Mouse (Mus musculus) urinary bladder, postnatal 4 days (tissue): ENCODE data around the gene Chst12.

Experiments
- DNase-seq, 2 experiments: peaks; one replicate each; pipeline ENCODE4 v3.0.0; 2021 to 2022; ENCODE audit warnings: low spot score in 2 of 2

Gene Chst12

DNA sequence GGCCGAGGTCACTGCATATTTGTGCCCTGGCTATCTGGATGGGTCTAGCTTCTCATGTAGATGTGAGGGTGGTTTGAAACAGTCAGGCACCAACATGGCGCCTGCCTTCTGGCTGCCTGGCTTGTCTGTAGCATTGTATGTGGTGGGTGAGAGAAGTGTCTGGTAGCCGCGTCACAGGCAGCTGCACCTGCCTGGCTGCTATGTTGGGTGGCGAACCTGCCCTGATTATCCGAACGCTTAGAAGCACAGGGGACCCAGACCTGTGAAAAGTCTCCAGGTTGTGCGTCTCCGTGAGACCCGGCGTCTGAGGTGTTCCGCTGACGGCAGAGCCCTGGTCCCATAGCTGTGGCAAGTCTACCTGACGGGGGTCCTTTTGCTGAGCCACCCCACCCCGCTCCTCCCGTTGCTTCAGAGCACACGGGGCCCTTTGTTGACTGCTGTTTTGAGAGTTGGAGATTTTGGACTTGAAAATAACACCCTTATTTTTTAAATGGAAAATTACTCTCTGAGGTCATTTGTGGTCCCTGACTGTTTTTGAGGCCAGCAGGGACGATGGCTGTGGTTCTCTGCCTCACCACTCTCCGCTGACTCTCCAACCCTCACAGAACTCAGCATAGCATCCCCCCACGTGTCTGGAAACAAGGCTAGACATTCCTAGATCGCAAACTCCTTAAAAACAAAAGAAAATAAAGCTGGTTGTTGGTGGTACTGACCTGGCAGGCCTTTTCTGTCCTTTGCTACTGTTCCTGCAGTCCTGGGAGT is 12.0 kb downstream of the Chst12 start:
- DNase-seq, result no peak

DNA sequence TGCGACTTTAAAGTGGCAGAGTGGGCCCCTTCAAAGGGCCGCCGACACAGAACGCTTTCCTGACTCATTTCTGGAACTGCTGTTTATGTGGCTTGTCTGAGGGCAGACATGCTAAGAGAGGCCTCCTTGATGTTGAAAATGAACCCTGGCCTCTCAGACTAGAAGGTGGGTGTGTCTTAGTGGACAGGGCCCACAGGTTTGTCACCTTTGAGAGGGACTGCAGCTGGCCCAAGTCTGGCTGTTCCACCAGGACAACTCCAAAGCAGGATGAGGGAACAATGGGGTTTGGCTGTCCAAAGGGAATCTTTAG is 12.5 kb downstream of the Chst12 start:
- DNase-seq, result no peak

- DNase-seq, result no peak
Measured at GRCm38 (mm10) chr5:140521196-140521595, 15.8 kb downstream of the Chst12 start.

DNA sequence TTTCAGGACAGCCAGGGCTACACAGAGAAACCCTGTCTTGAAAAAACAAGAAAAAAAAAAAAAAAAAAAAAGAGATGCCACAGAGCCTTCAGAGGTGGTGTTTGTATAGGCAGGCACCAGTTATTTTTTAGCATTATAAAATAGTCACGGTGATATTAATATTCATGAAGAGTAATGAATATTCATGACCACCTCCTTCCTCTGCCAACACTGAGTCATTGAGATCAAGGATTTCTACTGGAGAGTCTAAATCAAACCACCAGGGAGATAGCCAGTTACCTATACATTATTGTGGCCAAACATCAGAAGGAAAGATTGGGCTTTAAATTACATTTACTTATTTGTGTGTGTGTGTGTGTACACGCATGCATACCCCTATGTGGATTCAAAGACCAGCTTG is 21.4 kb downstream of the Chst12 start:
- no peak for DNase-seq

DNA sequence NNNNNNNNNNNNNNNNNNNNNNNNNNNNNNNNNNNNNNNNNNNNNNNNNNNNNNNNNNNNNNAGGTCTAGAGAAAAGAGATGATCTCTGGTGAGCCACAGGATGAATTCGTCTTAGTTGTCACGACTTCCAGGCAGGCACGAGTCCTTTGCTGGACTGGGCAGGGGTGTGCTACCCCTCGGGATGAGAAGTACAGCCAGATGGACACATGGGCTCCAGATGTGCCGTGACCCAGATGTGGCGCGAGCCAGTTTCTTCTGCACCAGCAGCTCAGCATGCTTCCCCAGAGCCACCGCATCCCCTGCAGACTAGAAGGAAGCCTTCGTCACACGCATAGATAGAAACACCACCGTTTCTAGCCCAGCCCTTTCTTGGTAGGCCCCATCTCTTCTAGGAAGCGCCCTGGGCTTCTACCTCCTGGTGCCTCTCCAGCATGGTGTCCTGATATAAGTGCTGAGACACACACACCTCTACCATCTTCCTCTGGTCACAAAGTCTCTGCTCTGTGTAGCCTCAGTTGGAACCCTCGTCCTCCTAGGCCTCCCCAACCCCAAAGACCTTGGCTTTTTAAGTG is 32.8 kb downstream of the Chst12 start:
- no peak for DNase-seq

- peak; percentile 62 to 85 for DNase-seq
Measured at GRCm38 (mm10) chr5:140540106-140540505, 34.8 kb downstream of the Chst12 start.

DNA sequence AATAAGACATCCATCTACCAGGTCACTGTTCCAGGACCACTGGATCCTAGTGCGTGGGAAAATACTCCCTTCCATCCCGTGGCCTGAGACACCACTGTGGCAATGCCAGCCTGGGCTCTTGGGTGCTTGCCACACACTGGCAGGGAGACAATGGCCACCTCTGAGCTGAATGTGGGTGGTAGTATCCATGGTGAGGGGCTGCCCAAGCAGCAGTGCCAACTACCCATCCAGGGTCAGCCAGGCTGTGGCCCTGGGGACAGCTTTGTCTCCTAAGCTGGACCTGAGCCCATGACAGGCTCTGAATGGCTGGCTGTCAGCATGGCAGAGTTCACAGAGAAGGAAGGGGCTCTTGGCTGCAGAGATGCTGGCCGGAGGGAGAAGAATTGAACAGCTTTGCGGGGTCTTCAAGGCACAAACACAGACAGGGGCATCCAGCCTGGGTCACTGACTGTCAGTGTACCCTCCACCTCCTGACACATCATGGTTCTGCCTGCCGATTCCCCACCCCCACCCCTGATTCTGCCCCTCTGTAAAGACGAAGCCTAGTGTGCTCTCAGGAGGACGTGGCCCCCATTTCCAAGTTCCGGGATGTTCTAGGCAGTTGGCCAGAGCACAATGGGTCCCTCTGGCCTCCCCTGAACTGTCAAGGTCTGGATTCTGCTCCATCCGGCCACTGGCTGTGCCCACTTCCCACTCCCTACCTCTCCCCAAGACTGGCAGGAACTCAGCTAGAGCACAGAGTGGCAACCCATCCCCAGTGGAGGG is 37.6 kb downstream of the Chst12 start:
- DNase-seq, result no peak

DNA sequence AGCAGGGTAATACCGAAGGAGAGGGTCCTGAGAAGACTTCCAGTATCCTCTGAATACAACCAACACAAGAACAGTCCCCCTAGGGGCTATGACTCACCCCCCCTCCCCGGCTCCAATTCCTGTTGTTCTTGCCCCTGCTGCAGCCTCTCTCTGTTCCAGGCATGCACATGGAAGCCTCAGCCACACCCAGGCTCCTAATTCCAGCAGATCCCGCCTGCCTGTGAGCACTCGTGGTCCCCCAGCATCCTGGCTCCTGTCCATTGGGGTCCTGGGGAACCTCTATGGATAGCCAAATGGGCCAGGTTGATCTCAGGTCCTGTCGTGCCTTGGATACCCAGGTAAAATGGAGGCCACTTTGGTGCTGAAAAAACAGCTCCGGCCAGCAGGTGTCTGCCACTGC is 40.3 kb downstream of the Chst12 start:
- DNase-seq, result no peak

- no peak for DNase-seq
Measured at GRCm38 (mm10) chr5:140546332-140546731, 41.0 kb downstream of the Chst12 start.

GRCm38 (mm10) chr5:140549306-140550047 is 44.1 kb downstream of the Chst12 start:
- DNase-seq, result no peak

DNA sequence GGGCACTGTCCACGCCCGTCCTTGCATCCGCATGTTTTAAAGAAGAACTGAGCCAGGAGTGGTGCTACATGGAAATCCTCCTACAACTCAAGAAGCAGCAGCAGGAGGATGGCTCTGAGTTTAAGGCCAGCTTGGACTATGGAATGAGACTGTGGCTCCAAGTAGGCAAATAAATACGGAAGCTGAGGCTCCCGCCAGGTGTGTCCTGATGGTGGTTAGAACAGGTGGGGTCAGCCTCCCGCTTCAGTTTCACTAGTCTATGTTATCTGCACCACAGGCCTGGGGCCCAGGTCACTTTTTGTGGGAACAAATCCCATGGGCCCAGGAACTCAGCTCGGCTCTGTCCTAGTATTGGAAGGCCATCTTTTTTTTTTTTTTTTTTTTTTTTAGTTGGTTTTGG is 48.4 kb downstream of the Chst12 start:
- no peak for DNase-seq

- no peak for DNase-seq
Measured at GRCm38 (mm10) chr5:140556859-140557258, 51.5 kb downstream of the Chst12 start.

GRCm38 (mm10) chr5:140562601-140563000 is 57.3 kb downstream of the Chst12 start:
- DNase-seq, result no peak

GRCm38 (mm10) chr5:140564896-140565295 is 59.5 kb downstream of the Chst12 start, which contains the start of gene Grifin:
Gene Grifin (minus strand): TSS chr5:140565071.
- DNase-seq, result no peak

DNA sequence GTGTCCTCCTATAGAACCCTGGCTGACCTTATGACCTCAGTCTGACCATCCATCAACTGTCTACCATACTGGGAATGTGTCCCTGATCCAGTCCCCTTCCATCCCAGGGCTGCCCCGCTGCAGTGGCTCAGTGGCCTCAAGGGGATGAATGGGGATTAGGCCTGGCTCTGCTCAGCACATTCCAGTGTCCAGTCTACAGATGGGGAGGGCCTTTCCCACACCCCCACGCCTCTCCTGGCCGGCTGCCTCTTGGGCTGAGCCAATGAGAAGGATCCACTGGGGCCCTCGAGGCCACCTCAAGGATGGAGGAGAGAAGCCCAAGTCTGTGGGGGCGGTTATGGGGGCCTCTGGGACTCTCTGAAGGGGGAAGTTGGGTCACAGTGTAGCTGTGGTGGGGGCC is 60.1 kb downstream of the Chst12 start:
- peak; percentile 80 to 85 for DNase-seq

- DNase-seq, result peak in 1 of 2 experiments; percentile 49
Measured at GRCm38 (mm10) chr5:140565856-140566255, 60.5 kb downstream of the Chst12 start.

DNA sequence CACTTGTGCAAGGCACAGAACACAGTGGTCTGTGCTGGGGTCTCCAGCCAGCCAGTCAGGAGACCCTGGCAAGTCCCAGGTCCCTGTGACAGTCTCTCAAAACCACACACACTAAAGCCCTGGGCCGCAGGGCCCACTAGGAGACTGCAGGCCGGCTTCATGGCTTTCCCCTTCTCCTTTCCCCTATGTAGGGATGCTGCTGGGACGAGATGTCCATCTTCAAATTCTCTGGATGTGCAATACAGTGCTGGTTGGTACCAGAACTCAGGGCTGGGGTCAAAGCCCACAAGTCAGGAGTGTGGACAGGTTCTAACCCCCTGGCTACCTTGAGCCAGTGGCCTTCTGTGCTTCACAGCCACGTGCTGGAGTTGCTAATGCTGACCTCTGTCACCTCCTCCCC is 60.9 kb downstream of the Chst12 start:
- no peak for DNase-seq

GRCm38 (mm10) chr5:140567321-140567720 is 62.0 kb downstream of the Chst12 start:
- DNase-seq, result peak; percentile 70 to 87

GRCm38 (mm10) chr5:140567751-140568150 is 62.4 kb downstream of the Chst12 start:
- no peak for DNase-seq

GRCm38 (mm10) chr5:140568321-140568970 is 63.1 kb downstream of the Chst12 start:
- peak in 1 of 2 experiments; percentile 44 for DNase-seq

- no peak for DNase-seq
Measured at GRCm38 (mm10) chr5:140569032-140569595, 63.8 kb downstream of the Chst12 start.
